Mouse (Mus musculus) C3H10T1/2 (cell line): Measurements from ENCODE around the gene Ireb2. TPM values are rescaled to one million over a fixed set of nuclear protein-coding genes. Genes with fewer than 3 reads are reported as not detected.

Experiments used
- polyA plus RNA-seq, 2 experiments: library from polyadenylated mRNA; unstranded; fragments of >200 nt; fragmentation: generic; extraction: Trizol; gene quantifications; one replicate each; pipeline ENCODE4 v1.2.1; 2012; ENCODE audit warnings: missing spikeins in 2 of 2

Ireb2 gene
- 10 to 100 TPM in 1 of 2 experiments, under 1 TPM in 1; 0.54 to 11.0 TPM for polyA plus RNA-seq

GRCm38 (mm10) chr9:54863363-54864281 lies at the start of gene Ireb2:
Ireb2 (plus strand) TSS chr9:54863789.

GRCm38 (mm10) chr9:54917010-54917677 lies 53.6 kb downstream of the Ireb2 start, which contains the start of gene Hykk:
Hykk (plus strand) TSS chr9:54917283.

GRCm38 (mm10) chr9:54950575-54951321 lies 87.2 kb downstream of the Ireb2 start, which contains the start of the genes Psma4 and AY074887:
Psma4 (plus strand) TSS chr9:54950790.
AY074887 (minus strand) TSS chr9:54950998.

Other genes with a start within 250 kb of the Ireb2 start
- 10 to 100 TPM in 1 of 2 experiments, 1 to 10 TPM in 1; 2.5 to 10.2 TPM for gene Acsbg1, start 201.9 kb upstream of the Ireb2 start, polyA plus RNA-seq
- gene Dnaja4, start 164.9 kb upstream of the Ireb2 start, polyA plus RNA-seq, result 1 to 10 TPM in 1 of 2 experiments, under 1 TPM in 1; 0.54 to 6.9 TPM
- gene Wdr61, start 129.3 kb upstream of the Ireb2 start, polyA plus RNA-seq, result 100 to 1,000 TPM in 1 of 2 experiments, 10 to 100 TPM in 1; 10.3 to 164 TPM
- gene Crabp1, start 99.0 kb upstream of the Ireb2 start, polyA plus RNA-seq, result 1 to 10 TPM in 1 of 2 experiments, under 1 TPM in 1; 0.08 to 4.6 TPM
- under 1 TPM in 1 of 2 experiments, not detected in 1; 0.32 TPM for gene Hykk, start 53.5 kb downstream of the Ireb2 start, polyA plus RNA-seq
- 100 to 1,000 TPM in 1 of 2 experiments, 10 to 100 TPM in 1; 30.4 to 241 TPM for gene Psma4, start 87.0 kb downstream of the Ireb2 start, polyA plus RNA-seq
- gene AY074887, start 87.2 kb downstream of the Ireb2 start, polyA plus RNA-seq, result under 1 TPM; 0.42 to 0.97 TPM
- under 1 TPM in 1 of 2 experiments, not detected in 1; 0.11 TPM for gene Chrna5, start 117.1 kb downstream of the Ireb2 start, polyA plus RNA-seq
- under 1 TPM in 1 of 2 experiments, not detected in 1; 0.06 TPM for gene Chrna3, start 162.8 kb downstream of the Ireb2 start, polyA plus RNA-seq
- gene Chrnb4, start 185.0 kb downstream of the Ireb2 start, polyA plus RNA-seq, result under 1 TPM in 1 of 2 experiments, not detected in 1; 0.02 TPM